Mouse (Mus musculus): ENCODE results near the gene Cdca3.
"Not testable (repeated sequence)": the region's sequence is repeated elsewhere in the genome, so short reads cannot be mapped to it uniquely, and the experiment has no call there.

Cdca3 gene

GRCm38 (mm10) chr6:124809775-124810538 lies 19.4 kb upstream of the Cdca3 start:
- DNase-seq = no peak

- not testable (repeated sequence) for DNase-seq
These were observed 18.6 kb upstream of the Cdca3 start for GRCm38 (mm10) chr6:124810566-124811402.

DNA sequence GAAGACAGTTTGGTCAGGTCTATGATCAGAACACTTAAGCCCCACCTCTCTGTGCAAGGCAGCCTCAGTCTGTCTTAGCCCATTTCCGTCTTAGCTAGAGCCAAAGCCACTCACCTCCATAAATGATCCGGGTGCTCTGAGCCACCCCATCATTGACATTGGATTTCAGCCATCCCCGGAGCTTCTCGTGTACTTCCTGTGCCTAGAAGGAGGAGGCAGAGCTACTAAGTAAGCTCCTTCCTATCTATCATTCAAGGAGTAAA lies 18.0 kb upstream of the Cdca3 start:
- no peak for DNase-seq

DNA sequence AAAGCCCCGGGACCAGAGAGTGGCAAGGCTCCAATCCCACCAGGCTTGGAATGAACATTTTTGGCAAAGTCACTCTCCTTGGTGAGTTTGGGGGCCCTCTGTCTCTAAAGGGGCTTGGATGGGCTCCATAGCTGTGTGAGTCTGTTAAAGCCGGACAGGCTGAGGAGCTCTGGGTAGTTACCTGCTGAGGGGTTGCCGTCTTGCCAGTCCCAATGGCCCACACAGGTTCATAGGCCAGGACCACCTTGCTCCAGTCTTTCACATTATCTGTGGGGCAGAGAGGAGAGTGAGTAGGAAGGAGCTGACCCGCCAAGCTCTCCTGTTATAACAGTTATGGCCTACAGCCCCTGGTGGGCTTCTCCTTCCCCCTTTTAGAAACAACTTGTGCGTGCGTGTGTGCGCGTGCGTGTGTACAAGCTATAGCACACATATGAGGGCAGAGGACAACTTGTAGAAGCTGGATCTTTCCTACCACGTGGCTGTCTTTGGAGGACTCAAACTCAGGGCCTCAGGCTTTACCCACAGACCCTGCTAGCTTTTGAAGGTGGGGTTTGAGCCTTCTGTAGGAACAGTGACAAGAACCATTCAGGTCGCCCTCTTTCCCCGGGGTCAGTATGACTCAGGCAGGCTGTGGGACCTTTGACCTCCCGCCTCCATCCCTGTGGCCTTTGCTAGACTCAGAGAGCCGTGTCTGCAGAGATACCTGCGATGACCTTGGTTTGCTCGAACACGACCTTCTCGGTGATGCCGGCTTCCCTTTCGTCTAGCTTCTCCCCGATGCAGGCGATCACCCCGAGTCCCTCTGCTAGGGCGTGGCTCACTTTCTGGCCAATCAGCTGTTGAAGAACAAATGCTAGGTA lies 17.4 kb upstream of the Cdca3 start:
- peak; percentile 33 for DNase-seq

- DNase-seq = peak; percentile 33
These were observed 16.5 kb upstream of the Cdca3 start for GRCm38 (mm10) chr6:124812848-124813247.

GRCm38 (mm10) chr6:124813496-124813895 lies 15.9 kb upstream of the Cdca3 start:
- DNase-seq = peak; percentile 82

DNA sequence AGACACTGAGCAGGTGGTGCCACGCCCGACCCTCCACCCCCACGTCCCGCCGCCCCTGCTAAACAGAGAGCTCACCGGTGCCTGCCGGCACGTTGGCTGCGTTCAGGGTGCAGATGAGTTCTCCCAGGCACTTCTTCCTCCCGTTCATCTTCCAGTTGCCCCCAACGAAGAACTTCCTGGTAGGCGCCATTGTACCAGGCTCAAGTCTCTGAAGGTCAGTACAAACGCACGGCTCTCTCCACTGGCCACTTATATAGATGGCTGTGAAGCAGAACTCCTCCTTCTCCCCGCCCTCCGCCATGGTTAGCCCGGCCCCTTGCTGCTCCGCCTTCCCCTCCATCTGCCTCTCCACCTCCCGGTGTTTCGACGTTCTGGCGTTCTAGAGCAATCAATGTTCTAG lies 15.4 kb upstream of the Cdca3 start, which contains the start of gene Tpi1:
TSS of gene Tpi1 (minus strand) at position 364 of the 400 bp plus-strand sequence.
- peak; percentile 85 for DNase-seq

- DNase-seq = no peak
These were observed 14.9 kb upstream of the Cdca3 start for GRCm38 (mm10) chr6:124814448-124814847.

- no peak for DNase-seq
These were observed 14.2 kb upstream of the Cdca3 start for GRCm38 (mm10) chr6:124814858-124815774.

DNA sequence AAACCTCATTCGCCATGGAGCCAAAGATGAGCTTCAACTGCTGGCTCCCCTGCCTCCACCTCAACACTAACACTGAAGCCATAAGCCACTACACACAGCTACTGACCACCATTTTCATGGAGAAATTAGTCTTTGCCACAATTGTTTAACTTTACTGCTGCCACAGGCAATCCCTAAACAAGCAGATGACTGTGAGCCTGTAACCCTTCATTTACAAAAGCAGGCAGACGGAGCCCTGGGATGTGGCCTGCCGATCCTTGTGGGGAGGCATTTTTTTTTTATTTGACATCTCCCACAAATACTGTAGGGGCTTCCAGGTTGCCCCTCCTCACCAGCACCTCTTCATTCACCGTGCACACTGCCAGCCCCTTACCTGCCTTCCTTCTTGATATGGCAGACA lies 12.7 kb upstream of the Cdca3 start:
- no peak for DNase-seq

- no peak for DNase-seq
These were observed 12.2 kb upstream of the Cdca3 start for GRCm38 (mm10) chr6:124817125-124817524.

DNA sequence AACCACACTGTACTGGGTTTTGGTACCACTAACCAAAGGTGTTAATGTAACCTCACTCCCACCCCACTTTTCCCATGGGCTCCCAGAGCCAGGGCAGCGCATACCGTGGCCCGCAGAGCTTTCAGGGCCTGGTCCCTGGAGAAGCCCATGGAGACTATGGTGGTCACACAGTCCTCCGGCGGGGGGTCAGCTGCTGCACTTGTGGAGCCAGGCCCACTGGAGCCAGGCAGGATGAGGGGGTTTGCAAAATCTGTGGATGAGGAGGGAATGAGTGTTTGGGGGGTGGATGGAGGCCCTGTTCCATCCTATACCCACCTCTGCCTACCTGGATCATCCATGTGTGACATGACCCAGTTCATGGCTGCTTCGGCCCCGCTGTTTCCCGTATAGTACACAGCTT lies 11.8 kb upstream of the Cdca3 start:
- DNase-seq = no peak

GRCm38 (mm10) chr6:124817971-124818370 lies 11.4 kb upstream of the Cdca3 start:
- DNase-seq = no peak

DNA sequence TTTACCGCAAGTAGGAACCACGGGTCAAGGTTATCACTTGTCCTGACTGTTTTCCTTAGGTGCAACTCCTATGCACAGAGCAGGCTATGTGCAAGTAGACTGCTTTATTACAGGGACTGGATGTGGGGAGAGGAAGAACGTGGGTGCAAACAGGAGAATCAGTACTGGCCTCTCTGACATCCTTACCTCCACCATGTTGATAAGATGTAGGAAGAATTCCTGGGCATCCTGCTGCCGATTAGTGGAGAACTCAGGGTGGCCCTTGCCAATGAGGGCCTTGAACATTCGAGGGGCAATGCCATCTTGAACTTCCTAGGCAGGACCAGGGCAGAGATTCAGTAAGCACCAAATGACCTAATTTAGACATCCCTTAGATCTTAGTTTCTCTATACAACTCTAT lies 8.5 kb upstream of the Cdca3 start:
- DNase-seq = no peak

DNA sequence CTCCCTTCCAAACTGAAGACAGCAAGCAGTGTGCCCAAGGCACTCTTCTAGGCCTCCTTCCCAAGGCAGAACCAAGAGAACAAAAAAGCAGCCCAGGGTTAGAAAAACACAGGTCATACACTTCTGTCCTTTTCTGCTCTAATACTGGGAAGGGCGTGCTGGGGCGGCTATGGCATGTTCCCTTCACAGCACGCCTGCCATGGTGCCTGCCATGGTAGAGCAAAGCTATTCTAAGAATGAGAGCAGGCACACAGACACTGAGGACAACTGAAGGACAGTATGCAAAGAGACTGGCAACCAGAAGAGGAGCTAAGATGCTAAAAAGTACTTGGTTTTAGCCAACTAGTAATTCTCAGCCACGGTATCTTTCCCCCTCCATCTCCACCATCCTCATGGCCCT lies 7.3 kb upstream of the Cdca3 start:
- DNase-seq = no peak

GRCm38 (mm10) chr6:124828101-124828592 lies 1.2 kb upstream of the Cdca3 start:
- DNase-seq = peak; percentile 49

GRCm38 (mm10) chr6:124829799-124830700 lies 703 bp downstream of the Cdca3 start:
- peak; percentile 90 for DNase-seq

DNA sequence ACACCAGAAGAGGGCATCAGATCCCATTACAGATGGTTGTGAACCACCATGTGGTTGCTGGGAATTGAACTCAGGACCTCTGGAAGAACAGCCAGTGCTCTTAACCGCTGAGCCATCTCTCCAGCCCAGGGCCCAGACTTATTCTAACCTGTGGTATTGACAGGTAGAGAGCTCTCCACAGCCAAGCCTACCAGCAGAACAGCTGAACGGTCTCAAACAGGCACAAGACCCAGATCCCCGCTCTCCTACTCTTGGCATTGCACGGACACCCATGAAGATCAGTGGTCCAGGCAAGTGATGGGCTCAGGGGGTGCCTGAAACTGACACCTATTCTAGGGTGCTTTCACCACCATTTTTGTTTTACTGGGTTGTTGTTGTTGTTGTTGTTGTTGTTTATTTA lies 1.9 kb downstream of the Cdca3 start:
- DNase-seq = not testable (repeated sequence)

- DNase-seq = no peak
These were observed 2.3 kb downstream of the Cdca3 start for GRCm38 (mm10) chr6:124831649-124832048.

DNA sequence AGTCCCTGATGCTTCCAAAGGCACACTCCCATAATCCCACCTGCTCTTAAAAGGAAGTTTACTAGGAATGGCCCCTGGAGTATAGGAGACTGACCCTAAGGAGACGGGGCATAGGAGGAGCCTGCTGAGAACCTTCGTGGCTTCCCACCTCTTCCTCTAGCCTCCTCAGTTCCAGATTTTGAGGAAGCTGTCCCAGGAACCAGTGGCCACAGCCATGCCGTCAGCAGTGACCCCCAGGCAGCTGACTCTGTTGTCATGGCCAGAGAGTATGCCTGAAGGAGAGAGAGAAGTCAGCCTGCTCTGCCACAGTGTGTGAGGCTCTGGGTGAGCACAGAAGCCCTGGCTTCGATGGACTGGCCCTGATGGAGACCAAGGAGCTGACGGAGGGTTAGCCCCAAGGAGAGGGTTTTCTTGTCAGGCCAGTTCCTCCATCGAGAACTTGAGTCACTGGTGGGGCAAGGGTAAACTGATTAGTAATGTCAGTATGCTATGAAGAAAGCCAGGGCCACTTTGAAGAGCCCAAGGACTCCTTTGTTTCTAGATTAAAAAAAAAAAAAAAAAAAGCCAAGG lies 5.2 kb downstream of the Cdca3 start:
- DNase-seq = no peak

- DNase-seq = no peak
These were observed 6.2 kb downstream of the Cdca3 start for GRCm38 (mm10) chr6:124835531-124835930.

Data from thymus, postnatal 4 days (tissue).